Mouse (Mus musculus) erythroblast, embryonic 14.5 days (primary cell): Measurements from ENCODE around the gene Olfr101. TPM values are rescaled to one million over a fixed set of nuclear protein-coding genes. Genes with fewer than 3 reads are reported as not detected.

ENCODE experiments used
- H3K27me3 ChIP-seq: 2 replicates; pipeline ENCODE4 v1.6.1; 2012; ENCODE audit warnings: inconsistent platforms; ENCODE audit not compliant: control insufficient read depth
- H3K36me3 ChIP-seq: 2 replicates; pipeline ENCODE4 v1.6.1; 2012; ENCODE audit warnings: mild to moderate bottlenecking, inconsistent platforms; ENCODE audit not compliant: control insufficient read depth
- H3K4me1 ChIP-seq: 2 replicates; pipeline ENCODE4 v1.6.1; 2012; ENCODE audit warnings: inconsistent platforms; ENCODE audit not compliant: control insufficient read depth
- H3K4me3 ChIP-seq: replicated peaks from 2 replicates; pipeline ENCODE3; 2012; ENCODE audit warnings: moderate library complexity, mild to moderate bottlenecking, inconsistent platforms
- H3K9me3 ChIP-seq: 2 replicates; pipeline ENCODE4 v1.6.1; 2012; ENCODE audit warnings: low read length, inconsistent platforms, mixed read lengths; ENCODE audit not compliant: control insufficient read depth
- GATA1 ChIP-seq: IDR thresholded peaks from 2 replicates; pipeline ENCODE4 v1.6.1; 2012; ENCODE audit warnings: low read length, inconsistent platforms, mixed read lengths
- TAL1 ChIP-seq: IDR thresholded peaks from 3 replicates; pipeline ENCODE4 v1.6.1; 2012; ENCODE audit warnings: low read length, inconsistent platforms, mixed read lengths
- polyA plus RNA-seq: library from polyadenylated mRNA; stranded (reverse); fragments of >175 nt; gene quantifications from 2 replicates; pipeline ENCODE4 v1.2.3, GENCODE M21; 2012

Gene Olfr101
- polyA plus RNA-seq = 0.02 TPM in 1 of 2 replicates, not detected in the other

DNA sequence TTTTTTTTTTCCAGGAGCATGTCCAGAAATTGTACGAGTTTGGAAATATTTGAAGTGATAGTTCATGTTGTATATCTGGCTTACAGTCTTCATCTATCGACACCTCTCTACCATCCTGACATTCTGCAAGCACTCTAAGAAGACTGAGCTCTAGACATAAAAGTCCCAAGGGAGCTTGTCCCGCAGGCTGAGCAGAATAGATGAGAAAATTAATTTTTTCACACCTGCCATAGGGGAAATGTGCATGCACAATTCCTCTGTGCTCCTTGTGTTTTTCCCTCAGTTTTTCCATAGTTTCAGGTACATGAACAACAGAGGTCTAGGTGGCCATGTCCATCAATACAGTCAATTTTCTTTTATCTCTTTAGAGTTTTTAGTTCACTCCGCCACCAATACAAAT lies at the start of gene Olfr101:
Olfr101 (minus strand) TSS at position 101 of the 400 bp plus-strand sequence.
- Histone ChIP-seq H3K4me3 (no peak within 1 kb of the TSS), H3K9me3 (peaks cover 3% of the 10 kb centered on the region; the same call in 1 of the 2 replicates), H3K36me3 (no peaks in the 10 kb centered on the region), H3K4me1 (no peaks in the 10 kb centered on the region), H3K27me3 (no peaks in the 10 kb centered on the region)
- TF ChIP-seq GATA1 (no peak), TAL1 (no peak)

DNA sequence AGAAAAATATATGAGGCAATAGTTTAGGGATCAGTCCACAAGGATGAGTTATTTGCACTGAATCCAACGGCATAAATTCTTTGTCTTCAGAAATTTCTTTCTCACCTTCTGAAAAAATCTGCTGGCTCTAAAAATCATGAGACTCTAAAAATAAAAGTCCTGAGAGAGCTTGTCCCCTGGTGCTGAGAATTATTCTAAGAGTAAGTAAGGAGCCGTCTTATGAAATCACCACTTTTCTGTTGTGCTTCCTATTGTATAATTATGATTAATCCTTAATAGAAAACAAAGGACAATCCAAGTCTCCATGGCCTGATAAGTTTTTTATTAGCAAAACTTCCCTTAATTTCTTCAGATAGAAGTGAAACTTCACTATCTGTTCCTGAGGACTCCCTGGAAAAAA lies 35.5 kb upstream of the Olfr101 start, which contains the start of gene Olfr103:
Olfr103 (minus strand) TSS at position 101 of the 400 bp plus-strand sequence.
- TF ChIP-seq GATA1 = no peak
- no peak for TF ChIP-seq TAL1
- Histone ChIP-seq H3K27me3 (no peaks in the 10 kb centered on the region), H3K36me3 (no peaks in the 10 kb centered on the region), H3K4me1 (no peaks in the 10 kb centered on the region), H3K9me3 (no peaks in the 10 kb centered on the region), H3K4me3 (no peak within 1 kb of the TSS)

DNA sequence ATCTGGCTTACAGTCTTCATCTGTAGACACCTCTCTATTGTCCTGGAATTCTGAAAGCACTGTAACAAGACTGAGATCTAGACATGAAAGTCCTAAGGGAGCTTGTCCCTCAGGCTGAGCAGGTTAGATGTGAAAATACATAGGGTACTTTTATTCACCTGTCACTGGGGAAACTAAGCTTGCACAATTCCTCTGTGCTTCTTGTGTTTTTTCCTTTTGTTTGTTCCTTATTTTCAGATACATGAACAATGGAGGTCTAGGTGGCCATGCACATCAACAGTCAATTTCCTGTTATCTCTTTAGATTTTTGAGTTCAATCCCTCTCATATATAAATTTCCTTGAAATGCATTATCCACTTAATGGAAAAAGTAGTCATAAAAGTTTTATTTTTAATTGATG lies 12.8 kb upstream of the Olfr101 start, which contains the start of gene Olfr102:
Olfr102 (minus strand) TSS at position 101 of the 400 bp plus-strand sequence.
- H3K4me3 ChIP-seq = no peak within 1 kb of the TSS
- peaks cover 13% of the 10 kb centered on the region for H3K9me3 ChIP-seq
- H3K4me1 ChIP-seq = no peaks in the 10 kb centered on the region
- H3K36me3 ChIP-seq = no peaks in the 10 kb centered on the region
- H3K27me3 ChIP-seq = no peaks in the 10 kb centered on the region
- TF ChIP-seq GATA1 = no peak
- no peak for TF ChIP-seq TAL1

DNA sequence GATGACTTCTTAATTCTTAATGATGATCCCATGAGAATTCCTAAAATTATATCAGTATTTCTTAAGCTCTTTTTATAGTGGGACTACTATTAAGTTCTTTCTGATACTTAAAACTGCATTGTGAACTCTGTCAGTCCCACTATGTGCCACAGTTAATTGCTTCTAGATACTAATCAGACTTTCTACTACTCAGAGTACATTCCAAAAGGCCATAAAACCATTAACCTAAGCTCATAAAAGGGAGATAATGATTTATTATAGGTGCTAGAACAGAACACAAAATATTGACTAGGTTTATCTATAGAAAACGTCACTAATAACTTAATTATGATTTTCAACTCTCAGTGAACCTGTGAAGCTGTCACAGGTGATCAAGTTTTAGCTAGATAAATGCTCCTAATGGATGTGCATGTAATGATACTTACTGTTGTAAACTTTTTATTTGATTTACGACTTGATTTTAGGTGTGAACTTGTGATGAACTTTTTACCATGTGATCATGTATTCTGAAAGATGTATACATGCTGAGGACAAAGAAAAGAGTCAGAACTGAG lies 6.1 kb upstream of the Olfr101 start:
- Histone ChIP-seq H3K36me3 (no peaks in the 10 kb centered on the region), H3K27me3 (no peaks in the 10 kb centered on the region), H3K4me1 (no peaks in the 10 kb centered on the region), H3K9me3 (peaks cover 3% of the 10 kb centered on the region; the same call in 1 of the 2 replicates), H3K4me3 (no peak overlapping the region)
- no peak for TF ChIP-seq TAL1
- TF ChIP-seq GATA1 = no peak

DNA sequence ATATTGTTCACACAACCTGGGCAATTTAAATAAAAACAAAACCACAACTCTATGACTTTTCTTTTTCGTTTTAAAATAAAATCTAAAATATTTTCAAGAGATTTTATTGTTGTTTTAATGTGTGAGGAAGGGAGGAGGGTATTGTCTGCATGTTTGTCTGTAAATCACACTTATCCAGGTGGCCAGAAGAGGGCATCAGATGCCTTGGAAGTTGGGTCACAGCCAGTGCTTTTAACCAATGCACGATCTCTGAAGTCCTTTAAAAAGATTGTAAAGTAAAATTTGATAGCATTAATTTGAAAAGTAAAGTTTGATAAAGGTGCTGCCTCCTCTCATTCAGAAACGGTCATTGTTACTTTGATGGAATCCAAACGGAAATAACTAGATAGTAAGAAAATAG lies 4.4 kb upstream of the Olfr101 start:
- no peak for TF ChIP-seq GATA1
- TF ChIP-seq TAL1 = no peak
- H3K4me3 ChIP-seq = no peak overlapping the region

DNA sequence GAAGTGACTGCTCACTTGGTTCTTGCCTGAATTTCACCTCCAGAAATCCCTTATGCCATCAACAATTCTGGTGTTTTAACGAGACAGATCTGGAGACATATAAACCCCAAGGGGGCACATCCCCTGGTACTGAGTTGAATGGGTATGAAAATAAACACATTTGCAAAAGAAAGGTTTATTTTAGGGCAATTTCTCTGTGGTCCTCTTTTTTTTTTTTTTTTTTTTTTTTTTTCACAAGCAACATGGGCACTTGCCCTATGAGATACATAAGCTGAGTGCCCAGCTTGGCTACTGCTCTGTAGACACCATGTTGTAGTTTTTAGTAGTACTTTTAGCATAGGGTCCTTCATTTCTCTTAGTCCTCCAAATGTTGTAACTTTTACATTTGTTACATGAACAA lies 20.8 kb downstream of the Olfr101 start, which contains the start of gene Olfr99:
Olfr99 (minus strand) TSS at position 101 of the 400 bp plus-strand sequence.
- Histone ChIP-seq H3K4me3 (no peak within 1 kb of the TSS), H3K27me3 (no peaks in the 10 kb centered on the region), H3K36me3 (no peaks in the 10 kb centered on the region), H3K9me3 (no peaks in the 10 kb centered on the region), H3K4me1 (no peaks in the 10 kb centered on the region)
- TF ChIP-seq GATA1 (no peak), TAL1 (no peak)

More for the DNA sequence above, 4.4 kb upstream of the Olfr101 start:
- Histone ChIP-seq H3K27me3 (no peaks in the 10 kb centered on the region), H3K36me3 (no peaks in the 10 kb centered on the region), H3K4me1 (no peaks in the 10 kb centered on the region), H3K9me3 (peaks cover 3% of the 10 kb centered on the region; the same call in 1 of the 2 replicates)

DNA sequence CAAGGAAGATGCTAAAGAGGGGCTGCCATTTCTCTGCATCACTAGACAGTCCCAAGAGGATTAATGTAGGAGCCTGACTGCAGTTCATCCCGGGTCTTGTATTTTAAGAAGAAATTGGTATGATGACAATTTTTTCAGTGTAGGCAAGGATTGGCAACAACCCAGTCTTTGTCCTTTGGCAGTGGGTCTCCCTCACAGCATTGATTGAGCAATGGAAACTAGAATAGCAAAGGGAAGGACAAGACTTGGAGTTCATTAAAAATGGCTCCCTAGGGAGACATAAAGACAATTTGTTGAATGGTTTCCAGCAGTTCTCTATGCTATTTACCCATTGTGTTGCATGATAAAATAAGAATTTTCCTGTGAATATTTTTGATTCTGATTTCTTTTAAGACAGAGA lies 23.8 kb downstream of the Olfr101 start:
- no peak overlapping the region for H3K4me3 ChIP-seq
- H3K36me3 ChIP-seq = no peaks in the 10 kb centered on the region
- H3K27me3 ChIP-seq = no peaks in the 10 kb centered on the region
- TF ChIP-seq GATA1 = no peak
- no peak for TF ChIP-seq TAL1
- no peaks in the 10 kb centered on the region for H3K4me1 ChIP-seq
- H3K9me3 ChIP-seq = no peaks in the 10 kb centered on the region

DNA sequence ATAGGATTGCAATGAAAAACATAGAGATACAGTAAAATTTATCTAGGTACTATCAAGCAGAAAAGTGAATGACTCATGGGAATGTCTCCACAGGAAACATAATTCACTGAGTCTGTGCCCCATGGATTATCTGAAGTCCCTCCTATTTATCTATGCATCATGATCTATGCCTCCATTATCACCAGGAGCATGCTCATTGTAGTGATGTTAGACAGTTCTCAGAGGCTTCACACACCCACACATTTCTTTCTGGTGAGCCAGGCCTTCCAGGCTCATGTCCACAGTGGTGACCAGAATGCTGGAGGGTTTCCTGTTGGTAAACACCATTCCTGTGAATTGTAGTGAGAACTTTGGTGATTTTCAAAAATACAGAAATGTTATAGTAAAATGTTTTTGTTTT lies 27.5 kb downstream of the Olfr101 start:
- TF ChIP-seq GATA1 (no peak), TAL1 (no peak)
- H3K9me3 ChIP-seq = no peaks in the 10 kb centered on the region
- no peak overlapping the region for H3K4me3 ChIP-seq
- H3K27me3 ChIP-seq = no peaks in the 10 kb centered on the region
- H3K4me1 ChIP-seq = no peaks in the 10 kb centered on the region
- H3K36me3 ChIP-seq = no peaks in the 10 kb centered on the region

DNA sequence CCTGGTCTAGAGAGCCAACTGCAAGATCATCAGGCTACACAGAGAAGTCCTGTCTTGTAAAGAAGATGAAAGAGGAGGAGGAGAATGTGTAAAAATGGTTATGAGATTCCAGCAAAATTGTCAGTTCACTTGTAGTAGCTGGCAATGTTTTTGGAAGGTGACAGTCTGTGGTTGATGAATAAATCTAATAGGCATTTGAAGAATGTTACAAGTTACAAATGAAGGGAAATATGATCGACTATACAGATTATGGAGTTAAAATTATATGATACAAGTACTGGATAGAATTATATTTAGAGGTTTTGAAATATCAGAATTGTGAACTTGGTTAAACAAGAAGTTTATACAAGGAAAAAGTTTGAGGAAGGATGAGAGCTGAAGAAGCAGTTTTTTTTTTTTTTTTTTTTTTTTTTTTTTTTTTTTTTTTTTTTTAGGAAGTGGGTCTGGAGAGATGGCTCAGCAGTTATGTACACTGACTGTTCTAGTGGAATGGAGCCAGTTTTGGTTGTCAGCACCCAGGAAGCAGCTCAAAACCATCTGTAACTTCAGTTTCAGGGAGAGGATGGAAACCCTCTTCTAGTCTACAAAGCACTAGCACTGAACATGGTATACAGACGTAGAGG lies 28.4 kb downstream of the Olfr101 start:
- no peaks in the 10 kb centered on the region for H3K27me3 ChIP-seq
- H3K4me1 ChIP-seq = peaks cover 3% of the 10 kb centered on the region
- no peak overlapping the region for H3K4me3 ChIP-seq
- TF ChIP-seq TAL1 (no peak), GATA1 (no peak)
- no peaks in the 10 kb centered on the region for H3K9me3 ChIP-seq
- no peaks in the 10 kb centered on the region for H3K36me3 ChIP-seq
